Mouse (Mus musculus) liver, adult 2 months (tissue): Measurements from ENCODE around the gene Plcb4. TPM values are rescaled to one million over a fixed set of nuclear protein-coding genes. Genes with fewer than 3 reads are reported as not detected.

Experiments used
- DNase-seq: peaks from one replicate; pipeline ENCODE4 v3.0.0-alpha.2; 2011; ENCODE audit warnings: low read depth, low spot score; ENCODE audit errors: extremely low read depth
- H3K27ac ChIP-seq: fragments of 200-500 bp; replicated peaks from 2 replicates; pipeline ENCODE4 v1.5.1; 2012; ENCODE audit warnings: low read depth, mild to moderate bottlenecking, control low read depth, inconsistent platforms, low read length; ENCODE audit not compliant: insufficient read depth
- H3K27me3 ChIP-seq: fragments of 200-500 bp; 2 replicates; pipeline ENCODE4 v1.6.1; 2012; ENCODE audit warnings: mild to moderate bottlenecking, moderate library complexity, low read length, inconsistent platforms; ENCODE audit not compliant: control insufficient read depth, insufficient read depth
- H3K36me3 ChIP-seq: fragments of 200-500 bp; 2 replicates; pipeline ENCODE4 v1.6.1; 2012; ENCODE audit warnings: low read length, inconsistent platforms; ENCODE audit not compliant: control insufficient read depth, insufficient read depth
- H3K4me1 ChIP-seq: fragments of 200-500 bp; 2 replicates; pipeline ENCODE4 v1.6.1; 2011; ENCODE audit warnings: low read length; ENCODE audit not compliant: control insufficient read depth, insufficient read depth
- H3K4me3 ChIP-seq: fragments of 200-500 bp; 2 replicates; pipeline ENCODE4 v1.5.1; 2011; ENCODE audit warnings: low read depth, mild to moderate bottlenecking, control low read depth, low read length, moderate library complexity; ENCODE audit not compliant: insufficient read depth
- H3K79me2 ChIP-seq: fragments of 200-500 bp; 2 replicates; pipeline ENCODE4 v1.6.1; 2012; ENCODE audit warnings: inconsistent platforms, mild to moderate bottlenecking, low read length, moderate library complexity; ENCODE audit not compliant: control insufficient read depth, insufficient read depth
- H3K9ac ChIP-seq: fragments of 200-500 bp; 2 replicates; pipeline ENCODE4 v1.6.1; 2012; ENCODE audit warnings: low read depth, mild to moderate bottlenecking, control low read depth, inconsistent platforms, low read length
- CTCF ChIP-seq: fragments of 200-500 bp; IDR thresholded peaks from 2 replicates; pipeline ENCODE4 v1.5.1; 2011; ENCODE audit warnings: low read depth, low read length, control low read depth
- POLR2A ChIP-seq: fragments of 200-500 bp; IDR thresholded peaks from 2 replicates; pipeline ENCODE4 v1.6.1; 2011; ENCODE audit warnings: low read length, control low read depth; ENCODE audit not compliant: insufficient read depth; ENCODE audit errors: extremely low read depth
- WGBS: fragments of 180-500 bp; shearing (Covaris S2); methylation state at CpG from one replicate; pipeline ENCODE4 v1.1.7; 2018; 5-methylcytosine and 5-hydroxymethylcytosine counted together
- polyA plus RNA-seq: library from polyadenylated mRNA; depleted of rRNA; stranded (reverse); fragments of >200 nt; gene quantifications from 2 replicates; pipeline ENCODE4 v1.2.3, GENCODE M21; 2012
- total RNA-seq: library from RNA; depleted of rRNA; stranded (reverse); fragments of >200 nt; gene quantifications from 2 replicates; pipeline ENCODE4 v1.2.3, GENCODE M21; 2014

The Plcb4 gene
- total and polyA plus RNA-seq, 2 experiments = 0.88 to 4.3 TPM

DNA sequence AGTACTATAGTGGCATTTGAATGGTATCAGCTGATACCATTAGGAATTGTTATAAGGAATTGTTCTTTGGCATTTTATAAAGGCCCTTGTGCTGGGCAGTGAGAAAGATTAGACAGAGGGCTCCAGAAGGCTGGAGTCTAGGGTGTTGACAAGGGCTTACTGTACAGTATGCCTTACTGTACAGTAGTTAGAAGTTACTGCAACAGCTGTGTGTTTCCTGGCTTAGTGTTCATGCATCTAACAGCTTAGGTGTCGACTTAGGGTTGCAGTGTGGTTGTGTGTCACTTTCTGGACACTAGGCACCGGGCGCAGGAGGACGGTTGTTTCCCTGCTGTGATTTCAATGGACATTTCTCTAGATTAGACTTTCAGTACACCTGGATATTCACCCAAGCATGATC, 57.4 kb downstream of the Plcb4 start:
- WGBS = 87% methylated on average over 4 of the region's 4 CpGs
- DNase-seq = no peak
- Histone ChIP-seq H3K4me3 (no peak overlapping the region), H3K79me2 (no peaks in the 10 kb centered on the region), H3K9ac (no peak overlapping the region), H3K4me1 (no peaks in the 10 kb centered on the region; the same call in 1 of the 2 replicates), H3K36me3 (no peaks in the 10 kb centered on the region), H3K27me3 (no peaks in the 10 kb centered on the region), H3K27ac (no peak overlapping the region)
- TF ChIP-seq CTCF (no peak), POLR2A (no peak)

DNA sequence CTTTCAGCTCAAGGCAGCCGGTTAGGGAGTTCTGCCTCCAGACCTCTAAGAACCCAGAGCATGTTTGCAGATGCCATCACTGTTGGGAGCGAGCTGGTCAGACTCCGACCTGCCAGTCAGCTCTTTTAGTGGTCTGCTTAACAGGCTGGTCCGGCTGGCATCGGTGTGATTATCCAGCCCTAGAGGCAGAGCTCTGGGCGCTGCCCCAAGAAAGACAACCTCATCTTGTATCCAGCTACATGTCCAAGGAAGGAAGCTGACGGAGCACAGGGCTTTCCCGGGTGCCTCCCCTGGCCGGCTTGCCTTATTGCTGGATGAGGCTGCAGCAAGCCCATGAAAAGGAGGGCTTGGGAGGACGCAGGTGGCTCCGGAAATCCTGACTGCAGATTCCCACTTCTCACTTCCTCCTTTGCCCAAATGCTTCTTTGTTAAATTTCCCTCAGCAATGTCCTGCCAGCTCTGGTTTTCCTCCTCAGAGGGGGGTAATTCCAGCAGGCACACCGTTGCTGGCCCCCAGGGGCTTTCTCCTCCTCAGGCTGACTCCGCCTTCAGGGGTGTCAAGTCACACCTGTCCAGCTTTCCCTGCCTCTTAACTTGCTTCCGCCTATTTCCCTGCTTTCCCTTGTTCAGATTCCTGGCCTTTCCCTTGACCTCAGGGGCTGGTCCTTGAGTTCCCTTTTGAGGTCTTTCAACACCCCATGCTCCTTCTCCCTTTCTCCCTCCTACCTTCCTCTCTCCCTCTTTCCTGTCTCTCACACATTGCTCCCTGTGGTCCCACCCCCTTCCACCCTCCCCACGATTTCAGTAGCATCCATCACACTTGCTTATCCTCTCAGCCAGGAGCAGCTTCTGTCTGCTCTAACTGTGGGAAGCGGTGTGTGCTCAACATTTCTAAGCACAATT, 58.7 kb downstream of the Plcb4 start:
- WGBS = 33% methylated on average over 16 of the region's 16 CpGs
- no peak overlapping the region; the same call in 1 of the 2 replicates for H3K27ac ChIP-seq

DNA sequence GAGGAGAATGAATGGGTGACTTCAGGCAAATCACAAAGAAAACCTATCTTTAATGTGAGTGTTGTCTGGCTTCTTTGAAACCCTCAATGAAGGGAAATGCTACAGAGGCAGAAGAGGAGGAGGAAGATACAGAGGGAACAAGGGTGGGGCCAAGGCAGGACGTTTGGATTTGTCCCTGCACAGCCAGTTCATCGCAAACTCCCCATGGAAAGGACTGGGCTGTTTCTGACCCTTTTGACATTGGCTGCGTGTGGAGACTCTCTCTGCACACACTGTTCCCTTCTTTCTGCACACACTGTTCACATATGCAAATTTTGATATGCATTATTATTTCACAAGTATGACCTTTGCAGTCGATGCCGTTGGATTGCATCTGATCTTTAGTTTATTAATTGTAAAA, 63.3 kb downstream of the Plcb4 start:
- H3K36me3 ChIP-seq = no peaks in the 10 kb centered on the region
- H3K27ac ChIP-seq = no peak overlapping the region
- no peaks in the 10 kb centered on the region for H3K27me3 ChIP-seq
- WGBS = 71% methylated on average over 5 of the region's 5 CpGs
- no peak overlapping the region for H3K9ac ChIP-seq
- H3K79me2 ChIP-seq = no peaks in the 10 kb centered on the region
- no peak for DNase-seq
- no peaks in the 10 kb centered on the region; the same call in none of the 2 replicates for H3K4me1 ChIP-seq
- no peak overlapping the region for H3K4me3 ChIP-seq
- TF ChIP-seq CTCF (no peak), POLR2A (no peak)

More for the DNA sequence above, 58.7 kb downstream of the Plcb4 start:
- no peak for DNase-seq
- Histone ChIP-seq H3K79me2 (no peaks in the 10 kb centered on the region), H3K9ac (no peak overlapping the region), H3K27me3 (no peaks in the 10 kb centered on the region), H3K4me1 (no peaks in the 10 kb centered on the region; the same call in 1 of the 2 replicates), H3K4me3 (no peak overlapping the region), H3K36me3 (no peaks in the 10 kb centered on the region)
- TF ChIP-seq CTCF = no peak
- TF ChIP-seq POLR2A = no peak

DNA sequence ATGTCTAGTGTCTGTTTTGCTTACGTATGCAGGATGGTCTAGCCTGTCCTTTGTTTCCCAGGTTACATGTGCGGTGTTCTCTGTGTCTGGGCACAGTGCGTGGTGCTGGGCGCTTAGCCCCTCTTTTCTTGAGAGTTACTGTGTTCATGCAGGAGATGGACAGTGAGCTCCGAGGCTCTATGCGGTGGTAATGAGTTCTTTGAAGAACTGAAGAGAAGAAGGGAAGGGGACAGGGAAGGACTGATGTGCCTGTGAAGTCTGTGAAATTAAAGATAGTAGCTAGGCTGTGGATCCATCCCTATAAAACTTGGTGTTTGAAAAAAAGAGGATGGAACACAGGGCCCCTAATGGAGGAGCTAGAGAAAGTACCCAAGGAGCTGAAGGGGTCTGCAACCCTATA, 64.6 kb downstream of the Plcb4 start:
- Histone ChIP-seq H3K27ac (no peak overlapping the region), H3K79me2 (no peaks in the 10 kb centered on the region), H3K4me1 (no peaks in the 10 kb centered on the region; the same call in 1 of the 2 replicates), H3K36me3 (no peaks in the 10 kb centered on the region), H3K27me3 (no peaks in the 10 kb centered on the region), H3K4me3 (no peak overlapping the region), H3K9ac (no peak overlapping the region)
- TF ChIP-seq CTCF (no peak), POLR2A (no peak)
- 95% methylated on average over 6 of the region's 6 CpGs for WGBS
- DNase-seq = no peak

DNA sequence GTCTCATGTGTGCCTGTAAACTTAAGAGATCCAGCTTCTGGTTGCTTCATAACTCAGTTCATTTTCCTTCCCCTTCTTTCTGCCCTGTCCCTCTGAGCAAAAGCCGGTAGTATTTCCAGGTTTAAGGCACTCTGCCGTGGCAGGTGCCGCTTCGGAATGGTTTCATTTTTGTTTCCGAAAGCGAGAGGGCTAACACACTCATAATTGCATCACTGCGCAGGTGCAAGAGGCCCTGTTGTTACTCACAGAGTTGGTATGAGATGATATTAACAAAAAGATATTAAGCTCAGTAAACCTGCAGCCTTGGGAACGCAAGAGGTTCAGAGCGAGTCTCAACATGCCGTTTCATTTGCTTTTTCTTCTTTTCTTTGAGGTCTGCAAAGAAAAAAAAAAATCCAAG, 65.7 kb downstream of the Plcb4 start:
- Histone ChIP-seq H3K4me1 (no peaks in the 10 kb centered on the region; the same call in 1 of the 2 replicates), H3K79me2 (no peaks in the 10 kb centered on the region), H3K27ac (no peak overlapping the region), H3K27me3 (no peaks in the 10 kb centered on the region), H3K9ac (no peak overlapping the region), H3K4me3 (no peak overlapping the region), H3K36me3 (no peaks in the 10 kb centered on the region)
- 93% methylated on average over 10 of the region's 10 CpGs for WGBS
- no peak for TF ChIP-seq CTCF
- TF ChIP-seq POLR2A = no peak
- DNase-seq = no peak

DNA sequence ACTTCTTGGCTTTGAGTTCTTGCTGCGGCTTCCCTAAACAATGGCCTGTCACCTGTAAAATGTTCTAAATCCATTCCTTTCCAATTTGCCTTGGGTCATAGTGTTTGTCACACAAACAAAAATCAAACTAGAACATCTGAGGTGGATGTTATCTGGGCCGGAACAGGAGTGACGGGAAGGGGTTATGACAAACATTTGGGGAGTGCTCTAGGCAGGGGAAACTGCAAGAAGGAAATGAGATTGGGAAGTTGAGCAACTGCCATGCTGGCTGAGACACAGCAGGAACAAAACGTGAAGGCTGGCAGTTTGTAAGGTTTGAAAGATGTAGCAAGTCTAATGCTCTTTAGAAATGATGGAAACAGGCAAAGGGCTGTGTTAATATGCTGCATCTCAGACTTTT, 66.6 kb downstream of the Plcb4 start:
- H3K4me1 ChIP-seq = no peaks in the 10 kb centered on the region; the same call in 1 of the 2 replicates

More for the DNA sequence above, 66.6 kb downstream of the Plcb4 start:
- Histone ChIP-seq H3K79me2 (no peaks in the 10 kb centered on the region), H3K4me3 (no peak overlapping the region), H3K27ac (peak overlapping the region; percentile 56; the same call in 1 of the 2 replicates), H3K27me3 (no peaks in the 10 kb centered on the region), H3K9ac (no peak overlapping the region), H3K36me3 (no peaks in the 10 kb centered on the region)
- DNase-seq = no peak
- 55% methylated on average over 4 of the region's 4 CpGs for WGBS
- no peak for TF ChIP-seq CTCF
- no peak for TF ChIP-seq POLR2A
